Mouse (Mus musculus): ENCODE data around the gene Dnajc30. TPM values are rescaled to one million over a fixed set of nuclear protein-coding genes. Genes with fewer than 3 reads are reported as not detected.

Dnajc30 gene
- polyA plus RNA-seq, 1 experiment: 47.3 TPM

DNA sequence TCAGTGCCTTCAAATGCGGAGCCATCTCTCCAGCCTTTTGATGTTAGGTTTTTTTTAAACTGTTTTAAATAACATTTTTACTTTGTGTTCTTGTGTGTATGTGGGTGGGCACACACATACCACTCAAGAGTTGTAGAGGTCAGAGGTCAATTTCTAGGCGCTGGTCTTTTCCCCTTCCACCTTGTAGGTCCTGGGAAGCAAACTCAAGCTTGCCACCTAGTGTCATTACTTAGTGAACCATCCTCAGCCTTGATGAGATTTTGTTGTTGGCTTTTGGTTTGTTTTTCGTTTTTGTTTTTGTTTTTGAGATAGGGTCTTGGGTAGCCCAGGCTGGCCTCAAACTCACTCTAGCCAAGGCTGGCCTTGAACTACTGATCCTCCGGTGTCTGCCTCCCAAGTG is 11.7 kb downstream of the Dnajc30 start:
- Histone ChIP-seq H3K27ac (ENCODE audit: insufficient read depth, low read depth, low read length) (no peak overlapping the region), H3K27me3 (replicated peaks; ENCODE audit: control insufficient read depth, insufficient read depth, low read length) (no peaks in the 10 kb centered on the region), H3K4me3 (ENCODE audit: insufficient read depth, low read depth, low read length) (no peak overlapping the region), H3K4me1 (ENCODE audit: control insufficient read depth, insufficient read depth, low read length) (peaks cover 10% of the 10 kb centered on the region; the same call in 1 of the 2 replicates), H3K36me3 (ENCODE audit: control insufficient read depth, insufficient read depth, low read length) (no peaks in the 10 kb centered on the region)
- 68% methylated on average over 4 of the region's 4 CpGs for WGBS
- no peak for DNase-seq
- TF ChIP-seq POLR2A (IDR thresholded peaks at IDR 0.05; ENCODE audit: low read depth, low read length): no peak
- TF ChIP-seq CTCF (conservative IDR thresholded peaks at IDR 0.05; ENCODE audit: insufficient read depth, insufficient read length, low read depth, low read length): peak; percentile 27; the same call in 1 of the 2 replicates

DNA sequence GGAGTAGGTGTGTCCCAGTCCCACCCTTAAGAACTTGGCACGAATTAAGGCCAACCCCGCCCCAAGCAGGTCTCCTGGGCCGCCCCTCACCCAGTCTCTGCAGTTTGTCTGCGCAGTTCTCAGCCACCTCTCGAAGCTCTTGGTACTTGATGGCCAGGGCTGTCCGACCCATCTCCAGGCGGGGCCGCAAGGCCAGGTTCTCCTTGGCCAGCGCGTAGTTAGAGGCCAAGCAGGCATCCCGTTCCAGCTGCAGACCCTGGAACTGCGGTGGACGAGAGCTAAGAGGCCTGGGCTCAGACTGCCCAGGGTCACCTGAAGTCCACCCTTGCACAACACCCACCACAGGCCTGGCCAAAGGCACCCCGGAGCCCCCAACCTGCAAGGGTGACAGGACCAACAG is 12.4 kb downstream of the Dnajc30 start:
- Histone ChIP-seq H3K4me1 (ENCODE audit: control insufficient read depth, insufficient read depth, low read length) (peaks cover 10% of the 10 kb centered on the region; the same call in 1 of the 2 replicates), H3K27ac (ENCODE audit: insufficient read depth, low read depth, low read length) (peak overlapping the region; percentile 85), H3K4me3 (ENCODE audit: insufficient read depth, low read depth, low read length) (peak overlapping the region; percentile 12; the same call in 1 of the 2 replicates), H3K27me3 (replicated peaks; ENCODE audit: control insufficient read depth, insufficient read depth, low read length) (no peaks in the 10 kb centered on the region), H3K36me3 (ENCODE audit: control insufficient read depth, insufficient read depth, low read length) (no peaks in the 10 kb centered on the region)
- WGBS: 40% methylated on average over 14 of the region's 14 CpGs
- TF ChIP-seq POLR2A (IDR thresholded peaks at IDR 0.05; ENCODE audit: low read depth, low read length): no peak
- TF ChIP-seq CTCF (conservative IDR thresholded peaks at IDR 0.05; ENCODE audit: insufficient read depth, insufficient read length, low read depth, low read length): no peak
- DNase-seq: peak; percentile 30

- Histone ChIP-seq H3K36me3 (ENCODE audit: control insufficient read depth, insufficient read depth, low read length) (no peaks in the 10 kb centered on the region), H3K4me1 (ENCODE audit: control insufficient read depth, insufficient read depth, low read length) (peaks cover 10% of the 10 kb centered on the region; the same call in 1 of the 2 replicates), H3K27me3 (replicated peaks; ENCODE audit: control insufficient read depth, insufficient read depth, low read length) (no peaks in the 10 kb centered on the region), H3K27ac (ENCODE audit: insufficient read depth, low read depth, low read length) (peak overlapping the region; percentile 14), H3K4me3 (ENCODE audit: insufficient read depth, low read depth, low read length) (peak overlapping the region; percentile 78)
- peak; percentile 88 for DNase-seq
- 16% methylated on average over 14 of the region's 14 CpGs for WGBS
- no peak for TF ChIP-seq CTCF (conservative IDR thresholded peaks at IDR 0.05; ENCODE audit: insufficient read depth, insufficient read length, low read depth, low read length)
- no peak for TF ChIP-seq POLR2A (IDR thresholded peaks at IDR 0.05; ENCODE audit: low read depth, low read length)
Measured at GRCm38 (mm10) chr5:135076931-135077505, 13.0 kb downstream of the Dnajc30 start.

DNA sequence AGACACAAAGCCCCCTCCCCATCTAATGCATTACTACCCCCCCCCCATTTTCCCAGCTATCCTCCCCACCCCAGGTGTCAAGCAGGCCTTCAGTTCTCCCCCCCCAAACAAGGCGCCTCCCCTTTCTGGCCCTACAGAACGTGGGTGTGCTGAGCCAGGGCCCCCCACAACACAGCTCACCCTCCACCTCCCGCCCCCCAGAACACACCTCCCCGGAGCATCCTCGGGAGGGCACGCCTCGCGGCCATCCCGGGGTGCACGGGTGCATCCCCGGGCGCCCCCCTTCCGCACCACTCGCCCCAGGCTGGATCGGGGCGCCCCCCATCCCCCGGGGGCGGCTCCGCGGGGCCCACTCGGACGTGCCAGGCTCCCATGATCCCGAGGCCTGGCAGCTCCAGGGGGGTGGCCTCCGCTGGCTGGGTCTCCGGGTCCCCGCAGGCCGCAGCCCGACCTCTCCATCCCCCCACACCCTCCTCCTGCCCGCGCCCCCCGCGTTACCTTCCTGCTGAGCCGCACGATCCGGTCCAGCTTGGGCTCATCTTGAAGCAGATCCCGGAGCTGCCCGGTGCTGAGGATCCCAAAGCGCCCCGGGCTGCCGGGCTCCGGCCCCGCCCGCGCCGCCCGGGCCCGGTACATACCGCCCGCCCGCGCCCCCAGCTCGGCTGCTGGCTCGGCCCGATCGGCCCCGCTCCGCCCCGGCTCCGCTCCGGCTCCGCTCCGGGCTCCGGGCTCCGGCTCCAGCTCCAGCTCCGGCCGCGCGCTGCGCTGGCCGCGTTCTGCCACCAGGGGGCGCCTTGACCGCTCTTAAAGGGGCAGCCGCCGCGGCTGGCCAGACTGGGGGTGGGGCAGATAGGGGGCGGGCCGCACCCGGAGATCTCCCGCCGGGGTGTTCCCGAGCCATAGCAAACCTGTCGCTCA is 13.8 kb downstream of the Dnajc30 start, which contains the start of gene Vps37d:
Vps37d (minus strand) TSS at position 703 of the 918 bp plus-strand sequence.
- WGBS: 1% methylated on average over 76 of the region's 83 CpGs
- H3K4me1 ChIP-seq (ENCODE audit: control insufficient read depth, insufficient read depth, low read length): peaks cover 10% of the 10 kb centered on the region; the same call in 1 of the 2 replicates
- H3K36me3 ChIP-seq (ENCODE audit: control insufficient read depth, insufficient read depth, low read length): no peaks in the 10 kb centered on the region
- peak within 1 kb of the TSS; percentile 53 for H3K27ac ChIP-seq (ENCODE audit: insufficient read depth, low read depth, low read length)
- H3K27me3 ChIP-seq (replicated peaks; ENCODE audit: control insufficient read depth, insufficient read depth, low read length): no peaks in the 10 kb centered on the region
- DNase-seq: peak; percentile 94
- TF ChIP-seq POLR2A (IDR thresholded peaks at IDR 0.05; ENCODE audit: low read depth, low read length) (no peak), CTCF (conservative IDR thresholded peaks at IDR 0.05; ENCODE audit: insufficient read depth, insufficient read length, low read depth, low read length) (peak; percentile 57)
- peak within 1 kb of the TSS; percentile 78 for H3K4me3 ChIP-seq (ENCODE audit: insufficient read depth, low read depth, low read length)

DNA sequence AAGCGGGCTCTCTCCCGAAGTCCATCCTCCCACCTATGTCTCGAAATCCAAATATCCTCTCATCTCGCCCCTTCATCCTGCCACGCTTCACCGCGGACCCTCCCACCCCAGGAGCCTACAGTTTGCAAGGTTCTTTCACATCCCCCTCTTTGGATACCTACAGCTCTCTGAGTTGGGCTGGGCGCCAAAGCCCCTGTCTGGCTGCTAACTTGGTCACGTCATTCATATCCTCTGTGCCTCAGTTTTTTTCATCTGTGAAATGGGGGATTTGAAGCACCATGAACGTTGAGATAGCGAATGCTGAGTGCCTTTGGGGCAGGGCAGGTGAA is 14.4 kb downstream of the Dnajc30 start:
- 1% methylated on average over 11 of the region's 11 CpGs for WGBS
- DNase-seq: no peak
- H3K36me3 ChIP-seq (ENCODE audit: control insufficient read depth, insufficient read depth, low read length): no peaks in the 10 kb centered on the region
- TF ChIP-seq POLR2A (IDR thresholded peaks at IDR 0.05; ENCODE audit: low read depth, low read length) (no peak), CTCF (conservative IDR thresholded peaks at IDR 0.05; ENCODE audit: insufficient read depth, insufficient read length, low read depth, low read length) (no peak)
- peaks cover 10% of the 10 kb centered on the region; the same call in 1 of the 2 replicates for H3K4me1 ChIP-seq (ENCODE audit: control insufficient read depth, insufficient read depth, low read length)
- no peaks in the 10 kb centered on the region for H3K27me3 ChIP-seq (replicated peaks; ENCODE audit: control insufficient read depth, insufficient read depth, low read length)
- H3K27ac ChIP-seq (ENCODE audit: insufficient read depth, low read depth, low read length): no peak overlapping the region
- H3K4me3 ChIP-seq (ENCODE audit: insufficient read depth, low read depth, low read length): peak overlapping the region; percentile 26; the same call in 1 of the 2 replicates

DNA sequence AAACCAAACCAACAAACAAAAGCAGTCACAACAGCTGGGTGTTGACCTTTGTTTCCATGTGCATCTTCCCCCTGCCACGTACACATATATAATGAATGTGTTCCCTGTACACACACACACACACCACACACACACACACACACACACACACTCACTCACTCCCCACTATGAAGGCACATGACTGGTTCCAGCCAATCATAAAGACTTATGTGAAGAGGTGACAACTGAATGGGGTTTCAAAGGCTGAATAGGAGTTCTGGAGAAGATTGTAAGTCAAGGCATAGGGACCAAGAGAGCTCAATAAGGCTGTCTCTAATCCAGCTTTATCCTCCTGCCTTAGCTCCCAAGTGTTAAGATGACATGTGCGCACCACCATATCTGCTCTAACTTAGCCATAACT is 15.6 kb downstream of the Dnajc30 start:
- Histone ChIP-seq H3K27ac (ENCODE audit: insufficient read depth, low read depth, low read length) (no peak overlapping the region), H3K4me3 (ENCODE audit: insufficient read depth, low read depth, low read length) (no peak overlapping the region), H3K4me1 (ENCODE audit: control insufficient read depth, insufficient read depth, low read length) (peaks cover 10% of the 10 kb centered on the region; the same call in 1 of the 2 replicates), H3K27me3 (replicated peaks; ENCODE audit: control insufficient read depth, insufficient read depth, low read length) (no peaks in the 10 kb centered on the region), H3K36me3 (ENCODE audit: control insufficient read depth, insufficient read depth, low read length) (no peaks in the 10 kb centered on the region)
- TF ChIP-seq POLR2A (IDR thresholded peaks at IDR 0.05; ENCODE audit: low read depth, low read length) (no peak), CTCF (conservative IDR thresholded peaks at IDR 0.05; ENCODE audit: insufficient read depth, insufficient read length, low read depth, low read length) (no peak)
- WGBS: 89% methylated on average over 2 of the region's 2 CpGs
- DNase-seq: no peak

DNA sequence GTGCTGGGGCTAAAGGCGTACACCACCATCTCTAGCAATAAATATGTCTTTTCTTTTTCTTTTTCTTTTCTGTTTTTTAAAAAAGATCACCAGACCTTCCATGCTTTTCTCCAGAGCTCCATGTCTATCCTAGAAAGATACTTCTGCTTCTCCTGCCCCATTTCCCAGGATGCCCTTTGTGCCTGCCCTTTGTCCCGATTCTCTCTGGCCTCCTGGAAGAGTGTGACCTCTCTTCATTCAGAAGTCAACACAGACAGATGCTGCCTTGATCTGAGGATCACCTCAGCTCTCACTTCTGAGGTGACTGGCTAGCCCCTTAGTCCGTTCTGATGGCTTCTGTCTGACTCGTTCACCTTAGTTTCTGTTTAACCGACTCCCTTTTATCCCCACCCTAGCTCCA is 16.5 kb downstream of the Dnajc30 start:
- DNase-seq: peak; percentile 71
- no peaks in the 10 kb centered on the region for H3K36me3 ChIP-seq (ENCODE audit: control insufficient read depth, insufficient read depth, low read length)
- WGBS: 66% methylated on average over 5 of the region's 5 CpGs
- H3K27ac ChIP-seq (ENCODE audit: insufficient read depth, low read depth, low read length): no peak overlapping the region
- H3K4me3 ChIP-seq (ENCODE audit: insufficient read depth, low read depth, low read length): no peak overlapping the region
- H3K4me1 ChIP-seq (ENCODE audit: control insufficient read depth, insufficient read depth, low read length): peaks cover 10% of the 10 kb centered on the region; the same call in 1 of the 2 replicates
- TF ChIP-seq POLR2A (IDR thresholded peaks at IDR 0.05; ENCODE audit: low read depth, low read length): no peak
- no peak for TF ChIP-seq CTCF (conservative IDR thresholded peaks at IDR 0.05; ENCODE audit: insufficient read depth, insufficient read length, low read depth, low read length)
- H3K27me3 ChIP-seq (replicated peaks; ENCODE audit: control insufficient read depth, insufficient read depth, low read length): no peaks in the 10 kb centered on the region
